Mouse (Mus musculus) frontal cortex, adult (tissue): ENCODE results near the gene Gm11559.
"Not testable (repeated sequence)": the region's sequence is repeated elsewhere in the genome, so short reads cannot be mapped to it uniquely, and the experiment has no call there.

Experiments used
- ATAC-seq: cut with Nextera tagmentation; 2 replicates; pipeline ENCODE4 v1.9.2; 2017; ENCODE audit warnings: mild to moderate bottlenecking, moderate library complexity, mixed read lengths; ENCODE audit not compliant: low TSS enrichment

Gene Gm11559

DNA sequence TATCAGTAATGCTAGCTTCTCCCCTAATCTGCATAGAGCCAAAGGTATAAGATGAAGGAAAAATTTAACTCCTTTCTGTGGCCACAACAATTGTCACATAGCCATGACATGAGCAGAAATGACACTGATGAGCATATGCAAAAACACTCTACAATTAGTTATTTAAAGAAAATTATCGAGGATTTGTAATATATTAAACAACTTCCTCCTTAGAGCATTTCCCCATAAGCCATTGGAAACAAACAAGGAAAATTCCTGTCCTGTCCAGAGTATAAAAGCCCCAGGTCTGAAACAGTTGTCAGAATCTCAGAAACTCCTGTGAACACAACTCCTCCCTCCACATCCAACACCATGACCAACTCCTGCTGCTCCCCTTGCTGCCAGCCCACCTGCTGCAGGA lies at the start of gene Gm11559:
TSS of gene Gm11559 (plus strand) at position 301 of the 400 bp plus-strand sequence.
- not testable (repeated sequence) for ATAC-seq

DNA sequence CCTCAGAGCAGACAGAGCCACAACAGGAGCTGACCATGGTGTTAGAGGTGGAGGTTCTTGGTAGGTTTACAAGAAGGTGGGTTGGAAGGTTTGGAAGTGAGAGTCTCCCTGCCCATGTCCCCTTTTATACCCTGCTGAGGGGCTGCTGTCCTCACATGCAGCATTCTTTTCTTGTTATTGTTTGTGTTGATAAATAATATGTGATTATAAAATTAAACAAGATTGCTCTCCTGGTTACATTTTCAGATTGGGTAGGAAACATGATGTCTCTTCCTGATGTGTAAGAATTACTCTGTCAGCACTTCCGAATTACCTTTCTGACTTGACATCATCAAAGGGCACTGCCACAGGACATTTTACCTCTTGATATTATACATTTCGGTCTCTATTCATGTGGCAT lies 48.7 kb upstream of the Gm11559 start, which contains the start of gene Gm11564:
TSS of gene Gm11564 (minus strand) at position 101 of the 400 bp plus-strand sequence.
- ATAC-seq: not testable (repeated sequence)

DNA sequence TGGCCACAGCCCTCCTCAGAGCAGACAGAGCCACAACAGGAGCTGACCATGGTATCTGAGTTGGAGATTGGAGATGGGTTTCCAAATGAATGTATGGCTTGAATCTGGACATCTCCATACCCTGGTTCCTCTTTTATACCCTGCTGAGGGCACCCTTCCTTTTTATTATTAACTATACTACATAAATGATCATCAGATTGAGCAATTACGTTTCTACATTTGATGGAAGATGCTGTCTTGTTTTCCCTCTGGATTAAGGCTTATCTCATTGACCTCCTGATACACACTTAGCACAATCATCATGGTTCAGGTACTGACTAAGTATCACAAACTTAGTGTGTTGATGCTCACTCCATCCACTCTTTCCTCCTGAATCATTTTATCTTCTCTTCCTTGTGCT lies 26.3 kb upstream of the Gm11559 start, which contains the start of gene 2300003K06Rik:
TSS of gene 2300003K06Rik (minus strand) at position 101 of the 400 bp plus-strand sequence.
- ATAC-seq: no peak

DNA sequence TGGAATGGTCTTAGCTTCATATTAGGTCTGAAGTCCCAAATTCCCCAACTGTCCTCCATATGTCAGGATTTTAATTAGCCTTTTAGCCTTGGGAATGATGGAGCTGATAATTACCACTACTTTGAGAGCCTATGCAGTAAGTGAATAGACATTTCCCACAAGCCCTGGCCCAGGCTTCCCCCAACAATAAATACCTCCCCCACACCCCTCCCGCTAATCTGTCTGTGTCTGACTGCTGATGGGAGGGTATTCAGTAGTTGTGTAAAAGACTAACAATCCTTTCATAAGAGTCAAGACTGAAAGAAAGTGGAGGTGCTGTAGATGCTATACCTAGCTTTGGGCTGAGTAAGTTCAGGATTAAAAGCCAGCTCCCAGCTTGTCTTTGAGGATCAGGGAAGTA lies 22.1 kb upstream of the Gm11559 start:
- no peak for ATAC-seq

DNA sequence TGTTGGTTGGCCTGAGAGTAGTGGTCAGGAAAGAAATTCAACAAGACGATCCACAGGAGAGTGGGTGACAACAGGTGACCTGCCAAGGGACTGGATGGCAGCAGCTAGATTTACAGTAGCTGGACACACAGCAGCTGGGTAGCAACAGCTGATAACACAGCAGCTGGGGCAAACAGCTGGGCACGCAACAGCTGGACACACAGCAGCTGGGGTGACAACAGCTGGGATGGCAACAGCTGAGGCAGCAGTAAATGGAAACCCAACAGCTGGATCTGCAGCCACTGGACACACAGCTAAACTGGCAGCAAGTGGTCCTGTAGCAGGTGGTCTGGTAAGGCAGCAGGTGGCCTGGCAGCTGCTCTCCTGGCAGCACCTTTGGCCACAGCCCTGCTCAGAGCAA lies 17.5 kb upstream of the Gm11559 start:
- ATAC-seq: no peak

DNA sequence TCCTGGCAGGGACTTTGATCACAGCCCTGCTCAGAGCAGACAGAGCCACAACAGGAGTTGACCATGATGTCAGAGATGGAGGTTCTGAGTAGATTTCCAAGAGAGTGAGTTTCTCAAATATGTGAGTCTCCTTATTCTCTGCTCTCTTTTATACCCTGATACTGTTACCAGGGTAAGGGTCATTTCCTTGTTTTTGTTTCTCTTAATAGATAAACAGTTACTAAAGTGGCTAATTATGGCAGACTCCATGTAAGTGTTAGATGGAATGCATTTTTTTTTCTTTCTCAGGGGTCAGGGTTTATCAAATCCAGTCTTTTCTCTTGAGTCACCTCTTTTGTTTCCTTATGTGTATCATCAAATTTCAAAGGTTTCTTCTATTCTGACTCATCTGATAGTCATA lies 12.8 kb upstream of the Gm11559 start, which contains the start of gene Krtap4-16:
TSS of gene Krtap4-16 (minus strand) at position 101 of the 400 bp plus-strand sequence.
- no peak for ATAC-seq

DNA sequence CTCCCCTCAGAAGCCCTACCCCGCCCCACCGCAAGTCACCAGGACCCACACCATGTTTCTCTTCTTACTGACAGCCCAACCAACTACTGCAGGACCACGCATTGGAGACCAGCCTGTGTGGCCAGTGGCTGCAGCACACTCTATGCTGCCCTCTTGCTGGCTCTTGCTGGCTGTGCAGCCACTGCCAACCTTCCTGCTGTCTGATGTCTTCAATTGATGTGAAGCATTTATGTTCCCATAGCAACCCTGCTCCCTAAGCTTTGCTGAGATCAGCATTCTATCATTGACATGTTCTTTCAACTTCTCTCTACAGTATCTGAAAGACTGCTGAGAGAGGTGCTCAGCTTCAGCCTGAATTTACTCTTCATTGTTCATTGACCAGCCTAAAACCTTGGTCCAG lies 10.2 kb upstream of the Gm11559 start:
- no peak for ATAC-seq

DNA sequence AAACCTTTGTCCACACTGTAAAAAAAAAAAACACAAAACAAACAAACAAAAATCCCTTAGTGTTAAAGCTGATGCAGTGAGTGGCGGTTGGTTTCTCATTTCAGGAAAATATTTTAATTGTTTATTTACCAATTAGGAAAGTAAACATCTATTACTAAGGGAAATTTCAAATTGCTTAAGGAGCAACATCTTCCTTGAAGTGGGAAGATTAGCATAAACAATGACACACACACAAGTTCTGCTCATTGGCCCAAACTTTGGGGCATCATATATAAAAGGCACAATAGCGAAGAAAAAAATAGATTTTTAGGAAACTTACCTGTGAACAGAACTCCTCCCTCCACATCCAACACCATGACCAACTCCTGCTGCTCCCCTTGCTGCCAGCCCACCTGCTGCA lies 6.7 kb upstream of the Gm11559 start, which contains the start of gene Gm11568:
TSS of gene Gm11568 (plus strand) at position 301 of the 400 bp plus-strand sequence.
- no peak for ATAC-seq

DNA sequence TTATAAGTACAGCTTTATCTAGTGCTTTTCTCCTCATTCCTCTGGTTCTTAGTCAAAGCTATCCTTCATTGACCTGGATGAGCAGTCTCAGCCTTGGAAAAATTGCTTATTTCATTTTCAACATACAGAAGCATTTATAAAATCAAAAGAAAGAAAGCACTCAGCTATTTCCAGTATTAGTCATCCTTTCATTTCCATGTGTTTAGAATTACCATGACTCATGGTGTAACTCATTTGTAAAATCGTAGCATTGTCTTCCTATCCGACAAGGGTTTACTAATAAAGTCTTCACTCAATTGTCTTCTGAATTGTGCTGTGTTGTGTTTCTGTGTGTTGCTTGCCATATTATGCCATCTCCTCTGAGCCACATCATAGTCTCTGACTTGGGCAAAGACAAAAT lies 5.5 kb upstream of the Gm11559 start:
- peak; percentile 23; the same call in 1 of the 2 replicates for ATAC-seq

DNA sequence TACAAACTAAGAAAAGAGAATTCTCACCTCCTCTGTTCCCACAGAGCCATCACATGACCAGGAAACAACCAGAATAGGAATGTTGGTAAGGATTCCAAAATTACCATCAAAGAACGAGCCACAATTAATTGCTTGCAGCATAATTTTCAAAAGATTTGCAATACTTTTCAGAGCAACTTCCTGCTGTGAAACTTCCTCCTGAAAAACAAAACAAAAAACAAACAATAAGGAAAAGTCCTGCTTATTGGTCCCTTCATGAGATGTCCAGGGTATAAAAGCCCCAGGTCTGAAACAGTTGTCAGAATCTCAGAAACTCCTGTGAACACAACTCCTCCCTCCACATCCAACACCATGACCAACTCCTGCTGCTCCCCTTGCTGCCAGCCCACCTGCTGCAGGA lies 8.8 kb downstream of the Gm11559 start, which contains the start of gene Krtap9-1:
TSS of gene Krtap9-1 (plus strand) at position 301 of the 400 bp plus-strand sequence.
- not testable (repeated sequence) for ATAC-seq

DNA sequence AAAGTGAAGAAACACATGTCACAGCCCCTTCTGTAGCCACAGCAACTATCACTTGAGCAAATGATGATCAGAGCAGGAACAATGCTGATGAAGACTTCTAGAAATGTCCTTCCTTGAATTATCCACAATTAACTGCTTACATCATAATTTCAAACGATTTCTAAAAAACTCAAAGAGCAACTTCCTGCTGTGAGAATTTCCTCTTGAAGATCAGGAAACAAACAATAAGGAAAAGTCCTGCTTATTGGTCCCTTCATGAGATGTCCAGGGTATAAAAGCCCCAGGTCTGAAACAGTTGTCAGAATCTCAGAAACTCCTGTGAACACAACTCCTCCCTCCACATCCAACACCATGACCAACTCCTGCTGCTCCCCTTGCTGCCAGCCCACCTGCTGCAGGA lies 14.6 kb downstream of the Gm11559 start, which contains the start of gene Gm11567:
TSS of gene Gm11567 (plus strand) at position 301 of the 400 bp plus-strand sequence.
- ATAC-seq: not testable (repeated sequence)

DNA sequence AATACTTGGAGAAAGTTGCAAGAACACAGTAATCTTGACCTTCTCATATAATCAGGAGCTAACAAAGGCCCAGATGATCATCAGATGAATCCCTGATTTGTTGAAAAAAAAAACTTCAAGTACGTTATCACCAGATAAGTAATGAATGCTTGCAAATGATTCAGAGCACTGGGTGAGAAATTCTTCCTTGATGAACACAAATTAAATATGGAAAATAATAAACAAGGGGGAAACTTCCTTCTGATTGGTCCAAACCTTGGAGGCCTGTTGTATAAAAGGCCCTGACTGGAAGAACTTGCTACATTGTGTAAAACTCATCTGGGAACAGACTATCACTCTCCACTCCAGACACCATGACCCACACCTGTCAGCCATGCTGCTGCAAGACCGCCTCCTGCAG lies 43.3 kb downstream of the Gm11559 start, which contains the start of gene Krtap31-1:
TSS of gene Krtap31-1 (plus strand) at position 301 of the 400 bp plus-strand sequence.
- ATAC-seq: no peak

DNA sequence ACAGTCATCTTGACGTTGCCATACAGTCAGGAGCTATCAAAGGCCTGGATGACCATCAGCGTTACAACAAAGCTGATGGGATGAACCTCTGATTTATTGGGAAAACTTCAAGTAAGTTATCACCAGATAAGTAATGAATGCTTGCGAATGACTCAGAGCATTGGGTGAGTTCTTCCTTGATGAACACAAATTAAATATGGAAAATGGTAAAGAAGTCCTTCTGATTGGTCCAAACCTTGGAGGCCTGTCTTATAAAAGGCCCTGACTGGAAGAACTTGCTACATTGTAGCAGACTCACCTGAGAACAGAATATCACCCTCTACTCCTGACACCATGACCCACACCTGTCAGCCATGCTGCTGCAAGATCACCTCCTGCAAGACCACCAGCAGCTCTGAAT lies 50.2 kb downstream of the Gm11559 start, which contains the start of gene Gm11565:
TSS of gene Gm11565 (plus strand) at position 301 of the 400 bp plus-strand sequence.
- ATAC-seq: no peak
